Mouse (Mus musculus): ENCODE data around the gene Pdzk1ip1. TPM values are rescaled to one million over a fixed set of nuclear protein-coding genes. Genes with fewer than 3 reads are reported as not detected.

Gene Pdzk1ip1
- polyA plus RNA-seq, 1 experiment from 2014 or later: 3.5 TPM

GRCm38 (mm10) chr4:115075204-115075915 lies 13.1 kb upstream of the Pdzk1ip1 start:
- DNase-seq (ENCODE audit: low spot score): peak; percentile 42

DNA sequence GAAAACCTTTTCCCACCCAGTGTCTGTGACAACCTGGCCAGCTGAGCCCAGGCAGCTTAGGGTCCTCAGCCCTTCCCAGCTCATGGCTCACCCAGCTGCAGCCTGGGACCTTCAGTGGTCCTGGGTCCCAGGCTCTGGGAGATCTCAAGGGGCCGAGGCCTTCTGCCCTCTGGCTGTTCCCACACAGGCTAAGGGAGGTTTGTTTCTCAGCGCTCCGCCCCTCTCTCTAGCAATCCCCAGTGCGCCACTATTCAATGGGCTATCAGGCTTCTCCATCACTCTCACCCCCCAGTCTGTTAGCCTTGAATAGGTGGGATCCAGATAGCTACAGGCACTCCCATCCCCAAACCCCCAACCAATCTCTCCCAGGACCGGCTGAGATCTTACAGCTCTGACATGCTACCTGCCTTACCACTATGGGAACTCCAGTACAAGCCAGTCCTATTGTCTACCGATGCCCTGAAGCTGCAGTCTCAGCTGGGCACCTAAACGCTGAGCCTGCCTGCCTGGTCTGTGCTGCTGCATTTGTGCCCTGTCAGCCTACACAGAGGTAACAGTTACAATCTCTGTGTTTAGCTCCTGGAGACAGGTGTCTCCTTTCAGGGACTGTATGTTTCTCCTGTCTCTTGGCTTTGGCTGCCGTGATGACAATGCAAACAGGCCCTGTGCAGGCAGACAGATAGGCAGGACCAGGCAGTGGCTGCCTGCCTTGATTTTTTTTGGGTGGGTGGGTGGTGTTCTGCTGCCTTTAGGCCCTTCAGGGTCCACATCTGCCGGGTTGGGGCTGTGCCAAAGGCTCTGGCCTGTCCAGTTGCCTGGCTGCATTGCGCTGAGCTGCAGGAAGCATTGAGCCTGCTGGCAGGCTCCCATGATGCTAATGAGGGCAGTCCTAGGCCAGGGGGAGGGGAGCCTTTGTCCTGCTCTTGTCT lies 9.4 kb upstream of the Pdzk1ip1 start:
- no peak for DNase-seq (ENCODE audit: low spot score)

- no peak for DNase-seq (ENCODE audit: low spot score)
Observed at GRCm38 (mm10) chr4:115079821-115080349, 8.6 kb upstream of the Pdzk1ip1 start.

GRCm38 (mm10) chr4:115083031-115083430 lies 5.5 kb upstream of the Pdzk1ip1 start:
- DNase-seq (ENCODE audit: low spot score): no peak

- DNase-seq (ENCODE audit: low spot score): peak; percentile 55
Observed at GRCm38 (mm10) chr4:115085522-115086095, 2.9 kb upstream of the Pdzk1ip1 start.

- no peak for DNase-seq (ENCODE audit: low spot score)
Observed at GRCm38 (mm10) chr4:115086257-115086656, 2.3 kb upstream of the Pdzk1ip1 start.

- no peak for DNase-seq (ENCODE audit: low spot score)
Observed at GRCm38 (mm10) chr4:115086763-115087415, 1.6 kb upstream of the Pdzk1ip1 start.

- no peak for DNase-seq (ENCODE audit: low spot score)
Observed at GRCm38 (mm10) chr4:115090592-115090991, 2.1 kb downstream of the Pdzk1ip1 start.

- DNase-seq (ENCODE audit: low spot score): no peak
Observed at GRCm38 (mm10) chr4:115091806-115092205, 3.3 kb downstream of the Pdzk1ip1 start.

DNA sequence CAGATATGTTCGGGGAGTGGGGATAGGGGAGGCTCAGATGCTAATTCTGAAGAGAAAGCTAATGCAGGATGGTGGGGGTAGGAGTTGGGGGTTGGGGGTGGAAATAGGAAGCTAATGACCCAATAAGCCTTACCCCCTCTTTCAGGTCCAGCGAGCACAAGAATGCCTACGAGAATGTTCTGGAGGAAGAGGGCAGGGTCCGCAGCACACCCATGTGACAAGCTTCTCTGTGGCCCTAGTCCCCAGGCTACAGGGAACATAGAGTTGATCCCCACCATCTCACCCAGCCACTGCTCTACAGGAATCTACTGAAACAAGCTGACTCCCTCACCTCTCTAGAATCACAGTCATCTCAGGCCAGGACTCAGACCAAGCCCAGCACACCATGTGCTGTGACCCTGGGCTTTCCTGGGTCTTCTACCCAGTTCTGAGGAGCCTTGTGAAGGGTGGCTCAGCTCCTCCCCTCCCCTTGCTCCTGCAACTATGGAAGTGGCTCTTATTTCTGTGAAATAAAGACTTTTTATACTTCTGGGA lies 4.9 kb downstream of the Pdzk1ip1 start:
- no peak for DNase-seq (ENCODE audit: low spot score)

- no peak for DNase-seq (ENCODE audit: low spot score)
Observed at GRCm38 (mm10) chr4:115094056-115094455, 5.5 kb downstream of the Pdzk1ip1 start.

DNA sequence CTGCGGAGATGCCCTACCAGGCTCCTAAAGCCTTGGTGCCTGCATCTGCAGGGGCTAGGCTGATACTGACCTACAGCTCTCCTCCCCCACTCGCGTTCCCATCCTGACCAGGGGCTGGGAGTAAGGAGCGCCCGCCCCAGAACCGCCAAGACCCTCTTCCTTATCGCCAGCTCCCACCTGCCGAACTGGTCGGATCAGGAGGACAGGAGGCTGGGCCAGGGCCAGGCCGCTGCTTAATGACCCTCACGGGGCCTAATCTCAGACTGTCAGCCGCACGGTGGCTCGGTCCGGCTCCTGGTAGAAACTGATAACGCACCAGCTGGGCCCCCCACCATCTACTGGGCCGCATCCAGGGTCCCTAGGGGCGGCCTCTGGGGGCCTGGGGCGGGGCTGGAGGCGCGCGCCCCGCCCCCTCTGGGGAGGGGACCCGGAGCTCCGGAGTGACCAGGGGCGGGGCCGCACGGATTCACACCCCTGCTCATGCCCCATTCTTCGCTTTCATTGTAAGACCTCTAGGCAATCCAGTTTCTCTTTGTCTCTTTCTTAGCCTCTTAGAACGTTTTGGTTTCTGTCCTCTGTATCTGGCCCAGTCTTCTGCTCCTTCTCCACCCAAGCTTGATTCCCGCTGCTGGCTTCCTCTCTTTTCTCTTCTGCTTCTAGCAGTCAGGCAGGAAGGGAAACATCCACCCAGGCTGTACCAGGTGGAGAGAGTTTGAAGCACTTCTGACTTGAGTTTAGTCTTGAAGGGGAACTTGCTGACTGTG lies 7.3 kb downstream of the Pdzk1ip1 start:
- no peak for DNase-seq (ENCODE audit: low spot score)

- DNase-seq (ENCODE audit: low spot score): no peak
Observed at GRCm38 (mm10) chr4:115096435-115097145, 8.1 kb downstream of the Pdzk1ip1 start.

DNA sequence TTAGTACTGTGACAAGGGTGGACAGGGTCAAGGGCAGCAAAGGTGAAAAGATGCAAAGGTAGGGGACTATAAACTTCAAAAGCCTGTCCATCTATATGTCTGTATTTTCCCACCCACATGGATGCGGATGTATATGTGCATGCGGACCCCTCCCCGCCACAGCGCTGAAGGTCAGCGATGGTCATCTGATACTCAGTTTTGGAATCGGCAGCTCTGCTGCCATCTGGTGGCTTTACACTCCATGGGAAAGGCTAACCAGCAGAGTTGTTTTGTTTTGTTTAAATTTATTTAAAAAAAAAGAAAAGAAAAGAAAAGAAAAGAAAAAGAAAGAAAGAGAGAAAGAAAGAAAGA lies 8.6 kb downstream of the Pdzk1ip1 start:
- DNase-seq (ENCODE audit: low spot score): no peak

DNA sequence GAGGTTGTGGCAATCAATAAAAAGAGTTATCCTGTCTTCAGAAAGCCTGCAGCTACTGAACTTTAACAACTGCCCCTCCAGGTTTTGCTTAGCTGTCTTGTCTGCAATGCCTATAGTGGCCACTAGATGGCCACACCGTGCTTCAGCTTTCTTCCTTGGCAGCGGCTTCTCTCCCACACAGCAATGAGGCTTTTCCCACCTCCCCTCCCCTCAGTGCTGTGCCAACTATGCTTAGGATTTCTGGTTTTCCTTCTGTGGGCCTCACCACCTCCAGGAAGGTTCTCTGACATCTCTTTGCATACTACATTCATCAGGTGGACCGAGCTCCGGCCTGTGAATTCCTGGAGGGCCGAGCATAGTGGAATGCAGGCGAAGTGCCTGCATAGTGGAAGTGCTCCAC lies 13.2 kb downstream of the Pdzk1ip1 start:
- peak; percentile 51 for DNase-seq (ENCODE audit: low spot score)

GRCm38 (mm10) chr4:115103510-115103909 lies 15.0 kb downstream of the Pdzk1ip1 start:
- DNase-seq (ENCODE audit: low spot score): no peak

- DNase-seq (ENCODE audit: low spot score): no peak
Observed at GRCm38 (mm10) chr4:115111167-115111566, 22.7 kb downstream of the Pdzk1ip1 start.

DNA sequence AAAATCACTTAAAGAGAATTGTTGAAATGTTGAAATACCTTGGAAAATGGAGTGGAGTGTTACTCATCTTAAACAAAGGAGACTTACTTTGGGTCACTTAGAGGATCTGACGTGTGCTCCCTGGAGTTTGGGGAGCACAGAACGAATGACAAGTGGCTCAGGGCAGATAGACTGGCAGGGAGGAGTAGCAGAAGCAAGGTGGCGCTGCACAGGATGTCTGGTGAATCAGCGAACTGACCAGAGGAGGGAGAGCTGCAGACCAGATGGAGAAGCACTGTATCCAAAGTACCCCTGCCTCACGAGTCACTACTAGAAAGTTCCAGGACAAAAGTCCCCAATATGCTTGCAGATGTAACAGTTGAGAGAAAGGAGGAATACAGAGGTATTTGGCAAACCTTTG lies 24.8 kb downstream of the Pdzk1ip1 start:
- DNase-seq (ENCODE audit: low spot score): no peak

- DNase-seq (ENCODE audit: low spot score): no peak
Observed at GRCm38 (mm10) chr4:115119642-115120041, 31.1 kb downstream of the Pdzk1ip1 start.

DNA sequence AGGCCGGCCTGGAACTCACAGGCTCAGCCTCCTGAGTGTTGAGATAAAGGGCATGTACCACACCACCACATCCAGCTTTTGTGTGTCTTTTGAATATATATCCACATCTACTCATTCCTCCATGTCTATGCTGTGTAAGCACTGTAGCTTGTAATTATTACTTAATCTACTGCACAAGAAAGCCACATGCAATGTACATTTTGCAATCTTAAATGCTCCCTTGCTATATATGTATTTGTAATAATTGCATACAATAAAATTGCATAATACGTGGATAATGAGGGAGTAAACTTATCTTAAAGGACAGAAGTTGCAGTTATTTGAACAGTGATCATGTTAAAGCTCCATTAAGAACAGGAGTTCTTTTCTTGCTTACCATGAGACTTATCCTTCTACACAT lies 32.7 kb downstream of the Pdzk1ip1 start:
- no peak for DNase-seq (ENCODE audit: low spot score)

Data from thymus, postnatal 0 days (tissue).